Mouse (Mus musculus) liver, postnatal 0 days (tissue): ENCODE results near the gene Brdt.

Experiments
- CTCF ChIP-seq: sonication (generic); IDR thresholded peaks from 2 replicates; pipeline ENCODE4 v1.5.1; 2016; ENCODE audit warnings: antibody characterized with exemption, low read depth
- EP300 ChIP-seq: IDR thresholded peaks from 2 replicates; pipeline ENCODE4 v1.6.1; 2016; ENCODE audit warnings: antibody characterized with exemption, low read depth, mild to moderate bottlenecking

- no peak for TF ChIP-seq EP300
- peak; percentile 81 for TF ChIP-seq CTCF
Observed at GRCm38 (mm10) chr5:107320703-107321102, 10.3 kb upstream of the Brdt start.
